Mouse (Mus musculus) stomach, postnatal 0 days (tissue): ENCODE measurements at regions not wholly inside any gene's neighbourhood (a gene's known extent, or its start where the extent isn't known, plus 50 kb on each side); places are given as distances from the start of the nearest gene placed in this dataset.

Source experiments
- CTCF ChIP-seq: IDR thresholded peaks from 2 replicates; pipeline ENCODE4 v1.5.1; 2016; ENCODE audit warnings: antibody characterized with exemption, low read depth, mild to moderate bottlenecking, moderate library complexity
- EP300 ChIP-seq: optimal IDR thresholded peaks from 2 replicates; pipeline ENCODE3; 2016; ENCODE audit warnings: antibody characterized with exemption

DNA sequence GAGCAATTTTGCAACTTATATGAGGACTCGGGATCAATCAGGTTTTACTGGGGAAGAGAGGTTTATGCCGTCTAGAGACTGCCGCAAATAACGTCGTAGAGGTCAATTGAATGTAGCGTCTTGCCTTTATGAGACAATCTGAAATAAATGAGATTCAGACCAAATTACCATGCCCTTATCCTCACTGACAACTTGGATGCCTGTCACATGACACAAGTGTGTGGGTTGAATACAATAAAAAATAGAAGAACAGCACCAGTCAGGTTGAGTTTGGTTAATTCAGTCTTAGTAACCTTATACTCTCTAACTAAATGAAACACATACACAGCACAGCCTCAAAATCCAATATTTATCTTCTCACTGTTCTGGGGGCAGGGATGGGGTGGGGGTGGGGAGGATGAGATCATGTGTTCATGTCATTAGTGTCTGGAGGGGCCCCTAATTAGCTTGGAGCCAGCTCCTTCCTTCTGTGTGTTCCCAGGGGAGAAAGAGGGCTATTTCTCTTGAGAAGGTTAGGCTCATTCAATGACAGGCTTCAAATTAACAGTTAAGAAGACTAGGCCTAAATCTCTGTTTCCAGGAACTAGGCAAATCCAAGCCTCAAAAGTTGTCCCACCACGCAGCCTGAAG is 142.2 kb upstream of the Cttnbp2 start:
- TF ChIP-seq EP300 (no peak), CTCF (no peak)
